Mouse (Mus musculus): Measurements from ENCODE around the gene Rasl10a. TPM values are rescaled to one million over a fixed set of nuclear protein-coding genes. Genes with fewer than 3 reads are reported as not detected.
A peak's percentile ranks its signal among the peaks of the same experiment; 100 is the strongest.

Gene Rasl10a
- polyA plus RNA-seq, 1 experiment: 2.5 TPM

DNA sequence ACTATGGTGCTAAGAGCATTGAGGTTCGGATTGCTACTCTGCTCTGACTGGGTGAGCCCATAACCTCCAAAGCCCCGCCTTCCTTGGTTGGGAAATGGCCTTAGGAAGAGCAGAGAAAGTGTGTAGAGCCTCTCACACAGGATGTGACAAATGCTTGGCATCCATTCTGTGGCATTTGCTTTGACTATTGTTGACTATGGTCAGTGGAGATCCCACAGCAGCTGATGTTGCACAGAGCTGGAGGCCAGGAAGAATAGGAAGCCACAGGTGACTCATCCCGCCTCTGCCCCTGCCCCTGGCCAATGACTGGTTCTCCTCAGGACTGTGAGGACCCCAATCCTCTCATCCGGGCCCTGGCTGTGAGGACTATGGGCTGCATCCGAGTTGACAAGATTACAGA, 41.6 kb upstream of the Rasl10a start:
- no peak overlapping the region for H3K4me3 ChIP-seq (ENCODE audit: control insufficient read depth, low read depth, low read length)
- no peak for TF ChIP-seq CTCF (IDR thresholded peaks at IDR 0.05; ENCODE audit: control insufficient read depth, insufficient read depth, insufficient replicate concordance, low read depth, low read length)
- TF ChIP-seq POLR2A (IDR thresholded peaks at IDR 0.05; ENCODE audit: control insufficient read depth, low read depth, low read length): no peak
- H3K27ac ChIP-seq (ENCODE audit: control insufficient read depth, insufficient read depth, low read depth, low read length): no peak overlapping the region
- H3K27me3 ChIP-seq (ENCODE audit: control insufficient read depth, insufficient read depth, low read length): no peaks in the 10 kb centered on the region
- H3K4me1 ChIP-seq (ENCODE audit: control insufficient read depth, insufficient read depth, low read length): no peaks in the 10 kb centered on the region
- H3K36me3 ChIP-seq (ENCODE audit: control insufficient read depth, insufficient read depth, low read length): peaks cover 12% of the 10 kb centered on the region

DNA sequence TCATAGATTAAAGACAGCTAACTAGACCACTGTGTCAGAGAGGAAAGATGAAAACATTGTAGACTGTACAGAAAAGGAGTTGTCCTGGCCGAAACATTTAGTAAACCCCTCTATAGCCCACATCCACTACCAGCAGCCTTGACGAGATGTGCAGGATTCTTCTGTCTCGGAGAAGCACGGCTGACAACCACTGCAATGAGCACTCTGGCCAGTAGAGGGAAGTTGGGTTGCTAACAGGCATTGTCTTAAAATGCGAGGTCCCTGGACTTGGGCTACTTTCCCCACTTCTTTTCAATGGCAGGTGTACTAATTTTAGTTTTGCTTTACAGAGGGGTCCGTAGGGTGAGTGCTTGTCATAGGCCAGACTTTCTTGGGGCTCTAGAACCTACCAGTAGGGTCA, 40.4 kb upstream of the Rasl10a start:
- no peak overlapping the region for H3K27ac ChIP-seq (ENCODE audit: control insufficient read depth, insufficient read depth, low read depth, low read length)
- TF ChIP-seq CTCF (IDR thresholded peaks at IDR 0.05; ENCODE audit: control insufficient read depth, insufficient read depth, insufficient replicate concordance, low read depth, low read length) (peak; percentile 40; the same call in 1 of the 2 replicates), POLR2A (IDR thresholded peaks at IDR 0.05; ENCODE audit: control insufficient read depth, low read depth, low read length) (no peak)
- H3K4me3 ChIP-seq (ENCODE audit: control insufficient read depth, low read depth, low read length): no peak overlapping the region
- no peaks in the 10 kb centered on the region for H3K27me3 ChIP-seq (ENCODE audit: control insufficient read depth, insufficient read depth, low read length)
- H3K4me1 ChIP-seq (ENCODE audit: control insufficient read depth, insufficient read depth, low read length): no peaks in the 10 kb centered on the region
- peaks cover 12% of the 10 kb centered on the region for H3K36me3 ChIP-seq (ENCODE audit: control insufficient read depth, insufficient read depth, low read length)

DNA sequence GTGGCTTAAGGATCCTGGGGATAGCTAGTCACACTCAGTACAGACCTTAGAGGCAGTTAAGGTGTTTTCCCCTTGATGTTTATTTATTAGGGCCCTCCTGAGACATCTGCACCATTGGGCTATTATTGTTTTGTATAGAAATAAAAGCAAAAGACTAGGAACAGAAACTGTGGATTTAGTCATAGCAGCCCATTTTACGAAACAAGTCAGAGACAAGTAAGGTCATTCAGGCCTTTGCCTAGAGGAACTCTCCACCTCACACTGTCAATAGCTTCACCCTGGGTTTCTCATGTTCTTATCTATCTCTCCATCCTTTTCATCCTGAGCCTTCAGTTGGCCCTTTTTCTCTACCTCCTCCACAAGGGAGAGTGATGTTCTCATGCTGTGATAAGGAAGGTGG, 32.8 kb upstream of the Rasl10a start:
- peaks cover 3% of the 10 kb centered on the region for H3K36me3 ChIP-seq (ENCODE audit: control insufficient read depth, insufficient read depth, low read length)
- no peak overlapping the region for H3K27ac ChIP-seq (ENCODE audit: control insufficient read depth, insufficient read depth, low read depth, low read length)
- no peaks in the 10 kb centered on the region for H3K27me3 ChIP-seq (ENCODE audit: control insufficient read depth, insufficient read depth, low read length)
- no peaks in the 10 kb centered on the region for H3K4me1 ChIP-seq (ENCODE audit: control insufficient read depth, insufficient read depth, low read length)
- no peak for TF ChIP-seq CTCF (IDR thresholded peaks at IDR 0.05; ENCODE audit: control insufficient read depth, insufficient read depth, insufficient replicate concordance, low read depth, low read length)
- TF ChIP-seq POLR2A (IDR thresholded peaks at IDR 0.05; ENCODE audit: control insufficient read depth, low read depth, low read length): no peak
- no peak overlapping the region for H3K4me3 ChIP-seq (ENCODE audit: control insufficient read depth, low read depth, low read length)

GRCm38 (mm10) chr11:5028228-5028627, 29.7 kb upstream of the Rasl10a start:
- peaks cover 1% of the 10 kb centered on the region for H3K36me3 ChIP-seq (ENCODE audit: control insufficient read depth, insufficient read depth, low read length)
- H3K27ac ChIP-seq (ENCODE audit: control insufficient read depth, insufficient read depth, low read depth, low read length): no peak overlapping the region
- H3K4me3 ChIP-seq (ENCODE audit: control insufficient read depth, low read depth, low read length): no peak overlapping the region
- TF ChIP-seq POLR2A (IDR thresholded peaks at IDR 0.05; ENCODE audit: control insufficient read depth, low read depth, low read length): no peak
- TF ChIP-seq CTCF (IDR thresholded peaks at IDR 0.05; ENCODE audit: control insufficient read depth, insufficient read depth, insufficient replicate concordance, low read depth, low read length): no peak
- no peaks in the 10 kb centered on the region for H3K27me3 ChIP-seq (ENCODE audit: control insufficient read depth, insufficient read depth, low read length)
- H3K4me1 ChIP-seq (ENCODE audit: control insufficient read depth, insufficient read depth, low read length): no peaks in the 10 kb centered on the region

DNA sequence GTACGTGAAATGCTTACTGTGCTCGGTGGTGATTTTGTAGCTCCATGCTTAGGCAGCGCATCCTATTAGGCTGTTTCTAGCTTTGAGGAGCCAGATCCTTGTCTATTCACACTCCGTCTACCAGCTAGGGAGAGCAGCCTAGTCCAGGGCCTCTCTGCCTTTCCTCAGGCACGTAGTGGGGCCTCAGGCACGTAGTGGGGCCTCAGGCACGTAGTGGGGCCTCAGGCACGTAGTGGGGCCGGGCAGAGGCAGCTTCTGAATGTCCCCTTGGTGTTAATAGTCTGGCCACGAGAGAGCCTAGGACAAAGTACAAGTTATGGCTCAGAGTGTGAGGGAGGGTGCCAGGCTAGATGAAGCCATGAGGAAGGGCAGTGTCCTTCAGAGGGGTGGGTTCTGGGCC, 25.2 kb upstream of the Rasl10a start:
- H3K36me3 ChIP-seq (ENCODE audit: control insufficient read depth, insufficient read depth, low read length): peaks cover 2% of the 10 kb centered on the region
- TF ChIP-seq POLR2A (IDR thresholded peaks at IDR 0.05; ENCODE audit: control insufficient read depth, low read depth, low read length) (no peak), CTCF (IDR thresholded peaks at IDR 0.05; ENCODE audit: control insufficient read depth, insufficient read depth, insufficient replicate concordance, low read depth, low read length) (no peak)

GRCm38 (mm10) chr11:5033136-5033535, 24.8 kb upstream of the Rasl10a start:
- peaks cover 2% of the 10 kb centered on the region for H3K36me3 ChIP-seq (ENCODE audit: control insufficient read depth, insufficient read depth, low read length)
- H3K4me1 ChIP-seq (ENCODE audit: control insufficient read depth, insufficient read depth, low read length): no peaks in the 10 kb centered on the region

More for the DNA sequence above, 25.2 kb upstream of the Rasl10a start:
- Histone ChIP-seq H3K27ac (ENCODE audit: control insufficient read depth, insufficient read depth, low read depth, low read length) (no peak overlapping the region), H3K27me3 (ENCODE audit: control insufficient read depth, insufficient read depth, low read length) (no peaks in the 10 kb centered on the region), H3K4me3 (ENCODE audit: control insufficient read depth, low read depth, low read length) (no peak overlapping the region), H3K4me1 (ENCODE audit: control insufficient read depth, insufficient read depth, low read length) (no peaks in the 10 kb centered on the region)

DNA sequence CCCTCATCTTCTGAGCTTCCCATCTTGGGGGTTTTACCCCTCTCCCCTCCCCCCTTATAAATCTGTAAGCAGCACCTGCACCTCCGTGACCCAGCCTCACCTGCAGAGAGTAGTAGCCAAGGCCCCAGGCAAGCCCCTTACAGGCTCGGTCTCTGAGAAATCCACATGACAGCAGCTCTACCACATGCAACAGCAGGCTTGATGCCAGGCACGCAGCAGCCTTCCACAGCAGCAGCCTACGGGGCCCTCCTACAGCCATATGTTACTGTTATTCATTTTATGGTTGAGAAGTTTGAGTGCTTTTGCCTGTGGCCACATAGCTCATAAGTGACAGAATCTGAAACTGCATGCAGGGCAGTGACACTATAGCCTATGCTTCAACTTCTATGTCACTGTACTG, 22.5 kb upstream of the Rasl10a start:
- peaks cover 2% of the 10 kb centered on the region for H3K36me3 ChIP-seq (ENCODE audit: control insufficient read depth, insufficient read depth, low read length)
- TF ChIP-seq CTCF (IDR thresholded peaks at IDR 0.05; ENCODE audit: control insufficient read depth, insufficient read depth, insufficient replicate concordance, low read depth, low read length) (no peak), POLR2A (IDR thresholded peaks at IDR 0.05; ENCODE audit: control insufficient read depth, low read depth, low read length) (no peak)

More at GRCm38 (mm10) chr11:5033136-5033535, 24.8 kb upstream of the Rasl10a start:
- H3K27me3 ChIP-seq (ENCODE audit: control insufficient read depth, insufficient read depth, low read length): no peaks in the 10 kb centered on the region
- H3K27ac ChIP-seq (ENCODE audit: control insufficient read depth, insufficient read depth, low read depth, low read length): no peak overlapping the region
- TF ChIP-seq POLR2A (IDR thresholded peaks at IDR 0.05; ENCODE audit: control insufficient read depth, low read depth, low read length) (no peak), CTCF (IDR thresholded peaks at IDR 0.05; ENCODE audit: control insufficient read depth, insufficient read depth, insufficient replicate concordance, low read depth, low read length) (no peak)
- no peak overlapping the region for H3K4me3 ChIP-seq (ENCODE audit: control insufficient read depth, low read depth, low read length)

More for the DNA sequence above, 22.5 kb upstream of the Rasl10a start:
- Histone ChIP-seq H3K27me3 (ENCODE audit: control insufficient read depth, insufficient read depth, low read length) (no peaks in the 10 kb centered on the region), H3K27ac (ENCODE audit: control insufficient read depth, insufficient read depth, low read depth, low read length) (no peak overlapping the region), H3K4me3 (ENCODE audit: control insufficient read depth, low read depth, low read length) (no peak overlapping the region), H3K4me1 (ENCODE audit: control insufficient read depth, insufficient read depth, low read length) (no peaks in the 10 kb centered on the region)
